Mouse (Mus musculus): ENCODE results near the gene Krt87. TPM values are rescaled to one million over a fixed set of nuclear protein-coding genes. Genes with fewer than 3 reads are reported as not detected.
A peak's percentile ranks its signal among the peaks of the same experiment; 100 is the strongest.

Krt87 gene
- polyA plus RNA-seq, 1 experiment from 2014 or later = 0.16 TPM

GRCm38 (mm10) chr15:101440837-101441236 lies 2.2 kb upstream of the Krt87 start:
- Histone ChIP-seq H3K4me3 (ENCODE audit: low read depth, low read length) (no peak overlapping the region), H3K36me3 (ENCODE audit: control insufficient read depth, insufficient read depth) (no peaks in the 10 kb centered on the region), H3K27ac (ENCODE audit: low read depth, low read length) (no peak overlapping the region), H3K27me3 (replicated peaks; ENCODE audit: control insufficient read depth, insufficient read depth, low read length) (peaks cover 18% of the 10 kb centered on the region), H3K9ac (ENCODE audit: low read depth, low read length) (no peak overlapping the region), H3K4me1 (replicated peaks; ENCODE audit: control insufficient read depth, insufficient read depth, low read length) (no peaks in the 10 kb centered on the region), H3K4me2 (replicated peaks; ENCODE audit: low read depth) (no peak overlapping the region), H3K9me3 (ENCODE audit: control insufficient read depth) (no peaks in the 10 kb centered on the region)
- no peak for TF ChIP-seq CTCF (IDR thresholded peaks at IDR 0.05; ENCODE audit: low read depth)
- 68% methylated on average over 4 of the region's 4 CpGs for WGBS
- no peak for ATAC-seq

DNA sequence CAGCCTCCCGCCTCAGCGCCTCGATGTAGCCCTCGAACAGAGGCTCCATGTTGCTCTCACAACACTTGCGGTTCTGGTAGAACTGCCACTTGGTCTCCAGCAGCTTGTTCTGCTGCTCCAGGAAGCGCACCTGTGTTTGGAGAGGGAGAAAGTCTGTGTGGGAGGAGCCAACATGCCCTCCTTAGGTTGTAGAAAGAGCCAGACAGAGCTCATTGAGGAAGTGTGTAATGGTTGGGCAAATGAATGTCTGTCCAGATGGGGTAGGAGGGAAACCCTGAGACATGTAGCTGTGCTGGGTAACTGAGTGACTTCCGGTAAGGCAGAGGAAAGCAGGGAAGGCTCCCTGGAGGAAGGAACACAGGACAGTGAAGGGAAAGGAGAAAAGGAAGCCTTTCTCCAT lies 2.0 kb downstream of the Krt87 start:
- Histone ChIP-seq H3K36me3 (ENCODE audit: control insufficient read depth, insufficient read depth) (no peaks in the 10 kb centered on the region), H3K4me2 (replicated peaks; ENCODE audit: low read depth) (no peak overlapping the region), H3K27me3 (replicated peaks; ENCODE audit: control insufficient read depth, insufficient read depth, low read length) (peaks cover 18% of the 10 kb centered on the region), H3K27ac (ENCODE audit: low read depth, low read length) (no peak overlapping the region), H3K4me3 (ENCODE audit: low read depth, low read length) (no peak overlapping the region), H3K9ac (ENCODE audit: low read depth, low read length) (no peak overlapping the region), H3K9me3 (ENCODE audit: control insufficient read depth) (no peaks in the 10 kb centered on the region), H3K4me1 (replicated peaks; ENCODE audit: control insufficient read depth, insufficient read depth, low read length) (no peaks in the 10 kb centered on the region)
- ATAC-seq = peak; percentile 52
- 73% methylated on average over 7 of the region's 7 CpGs for WGBS
- TF ChIP-seq CTCF (IDR thresholded peaks at IDR 0.05; ENCODE audit: low read depth) = no peak

GRCm38 (mm10) chr15:101424914-101425313 lies 13.7 kb downstream of the Krt87 start:
- Histone ChIP-seq H3K27me3 (replicated peaks; ENCODE audit: control insufficient read depth, insufficient read depth, low read length) (no peaks in the 10 kb centered on the region), H3K4me3 (ENCODE audit: low read depth, low read length) (no peak overlapping the region), H3K4me2 (replicated peaks; ENCODE audit: low read depth) (no peak overlapping the region), H3K9me3 (ENCODE audit: control insufficient read depth) (no peaks in the 10 kb centered on the region), H3K4me1 (replicated peaks; ENCODE audit: control insufficient read depth, insufficient read depth, low read length) (no peaks in the 10 kb centered on the region), H3K27ac (ENCODE audit: low read depth, low read length) (no peak overlapping the region), H3K36me3 (ENCODE audit: control insufficient read depth, insufficient read depth) (peaks cover 25% of the 10 kb centered on the region; the same call in 1 of the 2 replicates), H3K9ac (ENCODE audit: low read depth, low read length) (no peak overlapping the region)
- no peak for TF ChIP-seq CTCF (IDR thresholded peaks at IDR 0.05; ENCODE audit: low read depth)
- ATAC-seq = no peak; the same call in 1 of the 2 replicates
- 18% methylated on average over 5 of the region's 5 CpGs for WGBS

DNA sequence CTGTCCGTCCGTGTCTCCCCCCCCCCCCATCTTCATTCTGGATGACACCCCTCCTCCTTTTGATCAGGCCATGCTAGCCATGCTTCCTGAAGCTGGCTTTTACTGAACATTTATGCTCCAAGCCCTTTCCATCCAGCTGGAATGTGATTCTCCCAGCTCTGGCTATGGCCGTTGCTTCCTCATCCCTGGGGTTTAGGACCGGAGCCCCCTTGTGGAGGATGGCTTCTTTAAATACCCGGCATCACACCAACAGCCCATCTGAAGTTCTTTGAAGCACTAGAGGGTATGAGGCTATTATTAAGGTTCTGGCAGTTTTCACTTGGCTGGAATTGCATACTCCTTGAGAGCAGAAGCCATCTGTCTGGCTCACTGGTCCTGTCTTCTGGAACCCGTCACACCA lies 17.7 kb downstream of the Krt87 start:
- Histone ChIP-seq H3K9me3 (ENCODE audit: control insufficient read depth) (no peaks in the 10 kb centered on the region), H3K27ac (ENCODE audit: low read depth, low read length) (no peak overlapping the region), H3K36me3 (ENCODE audit: control insufficient read depth, insufficient read depth) (peaks cover 25% of the 10 kb centered on the region; the same call in 1 of the 2 replicates), H3K9ac (ENCODE audit: low read depth, low read length) (no peak overlapping the region), H3K27me3 (replicated peaks; ENCODE audit: control insufficient read depth, insufficient read depth, low read length) (no peaks in the 10 kb centered on the region), H3K4me3 (ENCODE audit: low read depth, low read length) (no peak overlapping the region), H3K4me2 (replicated peaks; ENCODE audit: low read depth) (no peak overlapping the region), H3K4me1 (replicated peaks; ENCODE audit: control insufficient read depth, insufficient read depth, low read length) (no peaks in the 10 kb centered on the region)
- 39% methylated on average over 4 of the region's 6 CpGs for WGBS
- TF ChIP-seq CTCF (IDR thresholded peaks at IDR 0.05; ENCODE audit: low read depth) = peak; percentile 64
- ATAC-seq = no peak

- Histone ChIP-seq H3K27ac (ENCODE audit: low read depth, low read length) (no peak overlapping the region), H3K27me3 (replicated peaks; ENCODE audit: control insufficient read depth, insufficient read depth, low read length) (no peaks in the 10 kb centered on the region), H3K9ac (ENCODE audit: low read depth, low read length) (no peak overlapping the region), H3K4me1 (replicated peaks; ENCODE audit: control insufficient read depth, insufficient read depth, low read length) (no peaks in the 10 kb centered on the region), H3K9me3 (ENCODE audit: control insufficient read depth) (no peaks in the 10 kb centered on the region), H3K36me3 (ENCODE audit: control insufficient read depth, insufficient read depth) (peaks cover 25% of the 10 kb centered on the region; the same call in 1 of the 2 replicates), H3K4me3 (ENCODE audit: low read depth, low read length) (no peak overlapping the region), H3K4me2 (replicated peaks; ENCODE audit: low read depth) (no peak overlapping the region)
- 73% methylated on average over 4 of the region's 4 CpGs for WGBS
- no peak for ATAC-seq
- TF ChIP-seq CTCF (IDR thresholded peaks at IDR 0.05; ENCODE audit: low read depth) = no peak
These were observed 19.7 kb downstream of the Krt87 start for GRCm38 (mm10) chr15:101418950-101419349.

GRCm38 (mm10) chr15:101414807-101415565 lies 23.6 kb downstream of the Krt87 start:
- H3K9me3 ChIP-seq (ENCODE audit: control insufficient read depth) = no peaks in the 10 kb centered on the region
- TF ChIP-seq CTCF (IDR thresholded peaks at IDR 0.05; ENCODE audit: low read depth) = no peak
- H3K4me2 ChIP-seq (replicated peaks; ENCODE audit: low read depth) = peak overlapping the region; percentile 32
- WGBS = 34% methylated on average over 11 of the region's 11 CpGs
- H3K27me3 ChIP-seq (replicated peaks; ENCODE audit: control insufficient read depth, insufficient read depth, low read length) = no peaks in the 10 kb centered on the region
- ATAC-seq = peak; percentile 64
- H3K36me3 ChIP-seq (ENCODE audit: control insufficient read depth, insufficient read depth) = 0 out of 2 replicates have a peak, but pooled peaks cover 8% of the 10 kb centered on the region
- H3K9ac ChIP-seq (ENCODE audit: low read depth, low read length) = no peak overlapping the region
- no peak overlapping the region for H3K4me3 ChIP-seq (ENCODE audit: low read depth, low read length)
- H3K4me1 ChIP-seq (replicated peaks; ENCODE audit: control insufficient read depth, insufficient read depth, low read length) = 0 out of 2 replicates have a peak, but pooled peaks cover 7% of the 10 kb centered on the region
- H3K27ac ChIP-seq (ENCODE audit: low read depth, low read length) = no peak overlapping the region

Data from intestine, postnatal 0 days (tissue).